Mouse (Mus musculus) megakaryocyte, adult 5-6 weeks (primary cell): ENCODE data around the gene 1110008P14Rik. TPM values are rescaled to one million over a fixed set of nuclear protein-coding genes. Genes with fewer than 3 reads are reported as not detected.

Experiments used
- ATAC-seq: 2 replicates; pipeline ENCODE4 v1.8.0; 2016; ENCODE audit warnings: mild to moderate bottlenecking, inconsistent platforms; ENCODE audit not compliant: poor library complexity, severe bottlenecking
- total RNA-seq, 2 experiments: library from RNA; stranded (forward) in 1 of 2; stranded (reverse) in 1 of 2; fragments of 153-499, 151-499 nt in 1 of 2; fragments of 221-1000, 200-1000 nt in 1 of 2; gene quantifications; 2 replicates each; pipeline versions ENCODE4 v1.2.3 to v1.2.4; 2015 to 2017

Gene 1110008P14Rik
- total RNA-seq, 2 experiments from 2014 or later, result 30.4 to 32.3 TPM

GRCm38 (mm10) chr2:32344056-32344455, 37.7 kb downstream of the 1110008P14Rik start:
- no peak for ATAC-seq

DNA sequence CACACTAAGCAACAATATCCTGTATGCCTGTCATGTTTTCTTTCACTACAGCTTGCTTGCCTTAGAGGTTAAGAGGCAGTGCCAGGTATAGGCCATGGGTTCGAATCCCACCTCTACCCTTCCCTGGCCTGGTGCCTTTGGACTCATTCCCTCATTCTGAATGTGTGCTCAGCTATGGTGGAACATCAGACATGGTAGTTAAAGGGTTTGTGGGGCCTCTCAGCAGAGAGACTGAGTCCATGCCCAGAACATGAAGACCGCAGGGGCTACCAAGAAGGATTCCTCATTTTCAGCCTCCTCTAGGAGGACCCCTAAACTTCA, 38.4 kb downstream of the 1110008P14Rik start:
- no peak for ATAC-seq

- no peak for ATAC-seq
Measured at GRCm38 (mm10) chr2:32342539-32343350, 39.0 kb downstream of the 1110008P14Rik start.

DNA sequence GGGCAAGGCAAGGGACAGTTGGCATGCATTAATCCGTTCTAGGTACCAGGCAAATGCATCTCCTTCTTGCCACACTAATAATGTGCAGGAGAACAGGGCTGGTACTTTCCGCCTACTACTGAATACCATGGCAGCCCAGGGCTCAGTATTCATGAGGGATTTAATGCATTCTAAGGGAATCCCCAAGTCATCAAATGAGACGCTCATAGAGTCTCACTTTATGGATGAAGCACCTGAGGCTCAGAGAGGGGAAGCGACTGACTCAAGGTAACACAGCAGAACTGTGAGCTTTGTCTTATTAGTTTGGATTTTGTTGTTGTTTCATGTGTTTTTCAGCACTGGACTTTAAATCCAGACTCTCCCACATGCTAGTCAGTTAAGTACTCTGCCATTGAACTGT, 39.7 kb downstream of the 1110008P14Rik start:
- no peak for ATAC-seq

- no peak for ATAC-seq
Measured at GRCm38 (mm10) chr2:32341634-32341939, 40.2 kb downstream of the 1110008P14Rik start.

DNA sequence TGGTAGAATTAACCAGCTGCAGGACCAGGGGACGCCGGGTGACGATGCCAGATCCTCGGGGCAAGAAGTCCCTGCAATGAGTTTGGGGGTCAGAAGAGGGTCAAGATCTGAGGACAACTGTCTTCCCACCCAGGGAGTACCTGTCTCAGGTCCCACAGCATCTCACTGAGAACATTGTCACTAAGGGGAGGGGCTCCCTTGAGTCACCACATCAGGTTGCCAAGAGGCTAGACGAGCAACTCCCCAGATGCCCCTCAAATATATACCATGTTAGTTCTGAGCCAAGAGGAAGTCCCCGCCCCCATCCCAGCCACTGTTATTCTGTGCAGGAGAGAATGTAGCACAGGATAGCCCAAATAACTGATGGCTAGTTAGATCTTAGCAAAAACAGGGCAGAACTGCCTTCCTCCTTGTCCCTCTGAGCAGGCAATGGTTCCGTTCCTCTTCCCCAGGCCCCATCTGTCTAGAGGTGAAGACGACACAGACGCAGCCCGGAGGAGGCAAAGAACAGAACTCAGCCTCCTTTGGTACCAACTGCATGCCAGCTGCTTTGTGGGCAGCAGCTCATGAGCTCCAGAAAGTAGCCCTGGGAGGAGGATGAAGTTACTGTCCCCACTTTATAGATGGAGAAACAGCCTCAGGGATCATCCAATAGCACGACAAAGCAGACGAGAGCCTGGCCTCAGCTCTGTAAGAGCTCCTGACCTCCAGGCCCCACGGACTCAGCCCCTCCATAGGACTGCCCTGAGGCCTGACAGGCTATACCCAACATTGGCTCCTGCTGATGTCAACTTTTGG, 40.7 kb downstream of the 1110008P14Rik start:
- no peak for ATAC-seq

DNA sequence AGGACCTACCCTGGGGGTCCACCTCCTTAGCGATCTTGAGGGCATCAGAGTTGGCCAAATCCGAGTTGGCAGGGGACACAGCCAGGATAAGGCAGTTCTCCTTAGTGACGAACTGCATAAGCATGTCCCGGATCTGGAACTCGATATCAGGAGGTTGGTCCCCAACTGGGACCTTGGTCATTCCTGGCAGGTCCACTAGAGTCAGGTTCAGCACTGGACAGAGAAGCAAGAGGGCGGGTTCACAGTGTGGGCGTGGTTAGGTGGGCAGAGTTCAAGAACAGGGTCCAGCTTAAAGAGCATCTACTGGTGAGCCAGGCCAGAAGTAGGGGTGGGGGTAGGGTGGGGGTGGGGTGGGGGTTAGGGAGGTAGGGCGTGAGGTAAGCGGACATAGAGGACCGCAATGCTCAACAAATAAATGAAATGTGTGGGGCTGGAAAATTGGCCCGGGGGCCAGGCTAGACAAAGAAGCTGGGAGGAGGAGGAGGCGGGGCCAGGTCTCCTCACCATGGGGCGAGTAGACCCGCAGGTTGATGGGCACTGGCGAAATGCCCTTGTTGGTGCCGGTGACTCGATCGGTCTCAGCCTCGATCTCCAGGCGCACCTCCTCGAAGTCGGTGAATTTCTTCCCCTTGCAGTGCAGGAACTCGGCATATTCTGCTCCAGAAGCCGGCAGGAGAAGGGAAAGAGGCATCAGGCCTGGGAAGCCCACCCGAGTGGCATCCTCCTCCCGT, 41.7 kb downstream of the 1110008P14Rik start:
- no peak for ATAC-seq

DNA sequence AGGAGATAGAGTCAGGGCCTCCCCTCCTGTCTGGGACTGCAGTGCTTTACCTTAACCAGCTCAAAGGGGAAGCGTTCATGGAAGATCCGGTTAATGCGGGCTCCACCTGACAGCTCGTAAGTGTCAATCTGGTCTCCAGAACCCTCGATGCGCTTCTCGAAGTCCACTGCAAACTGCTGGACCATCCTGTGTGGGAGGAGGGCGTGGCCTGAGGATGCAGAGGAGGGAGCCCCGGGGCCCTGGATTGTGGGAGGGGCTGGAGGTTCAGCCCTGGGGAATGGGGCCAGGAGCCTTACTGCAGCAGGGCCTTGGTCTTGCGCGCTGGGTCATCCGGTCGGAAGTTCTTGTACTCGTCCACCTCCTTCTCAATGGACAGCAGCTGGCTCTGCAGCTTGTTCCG, 45.9 kb downstream of the 1110008P14Rik start:
- ATAC-seq, result no peak

DNA sequence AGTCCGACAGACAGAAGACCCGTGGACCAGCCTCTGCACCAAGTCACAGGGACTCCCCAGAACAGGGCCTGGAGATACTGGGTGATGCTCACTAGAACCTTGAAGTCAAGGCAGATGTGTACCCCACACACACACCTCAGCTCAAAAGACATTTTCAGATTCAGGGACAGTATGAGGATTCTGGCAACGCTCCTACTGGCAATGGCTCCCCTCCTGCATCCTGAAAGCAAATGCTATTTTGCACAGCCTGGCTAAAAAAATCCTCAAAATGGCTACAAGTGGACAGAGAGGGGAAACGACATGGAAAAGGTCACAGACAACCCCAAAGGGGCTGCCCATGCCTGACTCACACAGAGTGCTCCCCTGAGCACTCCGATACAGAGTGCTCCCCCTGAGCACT, 49.6 kb downstream of the 1110008P14Rik start:
- no peak for ATAC-seq

DNA sequence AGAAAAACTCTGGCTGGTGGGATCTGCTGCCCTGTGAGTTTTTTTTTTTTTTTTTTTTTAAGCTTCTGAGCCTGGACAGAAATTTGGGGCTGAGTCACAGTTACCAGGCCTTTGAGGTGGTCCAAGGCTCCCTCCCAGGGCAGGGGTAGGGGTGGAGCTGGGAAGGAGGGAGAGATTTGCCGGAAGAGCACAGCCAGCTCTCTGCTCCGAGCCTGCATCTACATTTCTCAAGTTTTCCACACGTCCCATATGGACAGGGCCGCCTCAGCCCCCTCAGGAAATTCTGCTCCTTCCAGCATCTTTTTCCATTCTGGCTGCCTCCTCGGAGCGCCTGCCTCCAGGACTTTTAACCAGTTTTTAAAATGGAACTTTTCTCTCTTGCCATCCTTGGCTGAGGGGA, 52.2 kb downstream of the 1110008P14Rik start:
- no peak for ATAC-seq

DNA sequence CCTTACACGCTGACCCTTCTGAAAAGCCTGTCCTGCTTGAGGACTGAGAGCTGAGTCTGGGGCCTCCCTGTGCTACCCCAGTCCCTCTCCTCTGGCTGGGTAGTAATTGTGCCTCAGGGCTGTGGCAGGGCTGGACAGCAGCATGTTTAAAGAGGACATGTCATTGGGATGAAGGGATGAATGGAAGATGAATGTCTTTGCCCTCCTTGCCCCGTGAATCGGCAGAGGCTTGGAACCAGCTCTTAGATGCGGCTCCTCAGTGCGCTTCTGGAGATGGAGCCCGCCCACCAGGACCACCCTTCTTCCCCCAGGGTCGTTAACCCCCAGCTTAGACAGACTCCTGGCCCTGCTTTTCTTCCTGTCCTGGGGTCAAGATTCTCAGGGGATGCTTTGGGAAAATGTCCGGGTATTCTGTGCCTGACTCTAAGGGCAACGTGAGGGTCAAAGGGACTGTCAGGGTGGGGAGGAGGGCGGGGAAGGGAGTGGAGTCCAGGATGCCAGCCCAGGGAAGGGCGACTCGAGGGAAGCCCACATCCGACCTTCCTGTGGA, 52.8 kb downstream of the 1110008P14Rik start:
- no peak for ATAC-seq

DNA sequence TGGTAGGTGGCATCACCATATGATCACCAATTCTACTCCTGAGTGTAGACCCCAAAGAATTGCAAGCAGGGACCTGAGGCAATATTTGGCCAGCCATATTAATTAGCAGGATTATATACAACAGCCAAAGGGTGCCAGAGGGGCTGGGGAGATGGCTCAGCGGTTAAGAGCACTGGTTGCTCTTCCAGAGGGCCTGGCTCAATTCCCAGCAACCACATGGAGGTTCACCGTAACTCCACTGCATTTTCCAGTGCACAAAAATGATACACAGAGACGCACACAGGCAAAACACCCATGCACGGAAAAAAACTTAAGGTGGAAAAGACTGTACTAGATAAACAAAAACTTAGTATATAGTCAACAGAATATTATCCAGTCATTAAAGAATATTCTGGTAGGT, 54.5 kb downstream of the 1110008P14Rik start:
- ATAC-seq, result no peak

Other genes with a start within 250 kb of the 1110008P14Rik start
- 26.9 and 27.2 TPM in 2 replicates for gene Prrc2b, start 230.9 kb downstream of the 1110008P14Rik start, total RNA-seq (2015)
- 11.5 and 13.9 TPM in 2 replicates for gene Prrc2b, start 230.9 kb downstream of the 1110008P14Rik start, total RNA-seq (2017)
- gene Pomt1, start 145.3 kb downstream of the 1110008P14Rik start, total RNA-seq (2015), result 7.7 and 8.4 TPM in 2 replicates
- gene Pomt1, start 145.3 kb downstream of the 1110008P14Rik start, total RNA-seq (2017), result 15.2 and 17.3 TPM in 2 replicates
- 18.7 and 29.3 TPM in 2 replicates for gene Uck1, start 121.8 kb downstream of the 1110008P14Rik start, total RNA-seq (2015)
- gene Uck1, start 121.8 kb downstream of the 1110008P14Rik start, total RNA-seq (2017), result 19.3 and 19.6 TPM in 2 replicates
- gene Golga2, start 94.6 kb downstream of the 1110008P14Rik start, total RNA-seq (2015), result 9.7 and 20.1 TPM in 2 replicates
- 51.1 and 55.3 TPM in 2 replicates for gene Golga2, start 94.6 kb downstream of the 1110008P14Rik start, total RNA-seq (2017)
- gene Swi5, start 93.9 kb downstream of the 1110008P14Rik start, total RNA-seq (2015), result 114 and 143 TPM in 2 replicates
- gene Swi5, start 93.9 kb downstream of the 1110008P14Rik start, total RNA-seq (2017), result 208 and 230 TPM in 2 replicates
- 56.3 and 67.0 TPM in 2 replicates for gene Ciz1, start 29.6 kb downstream of the 1110008P14Rik start, total RNA-seq (2015)
- gene Ciz1, start 29.6 kb downstream of the 1110008P14Rik start, total RNA-seq (2017), result 66.2 and 81.0 TPM in 2 replicates
- 0.47 TPM in 1 of 2 replicates, not detected in the other for gene Dnm1, start 28.6 kb downstream of the 1110008P14Rik start, total RNA-seq (2015)
- gene Dnm1, start 28.6 kb downstream of the 1110008P14Rik start, total RNA-seq (2017), result not detected in 2 replicates
- gene Lcn2, start 6.3 kb upstream of the 1110008P14Rik start, total RNA-seq (2015), result 3,591 and 4,679 TPM in 2 replicates
- 682 and 1,100 TPM in 2 replicates for gene Lcn2, start 6.3 kb upstream of the 1110008P14Rik start, total RNA-seq (2017)
- 5.0 and 6.7 TPM in 2 replicates for gene Ptges2, start 14.0 kb upstream of the 1110008P14Rik start, total RNA-seq (2015)
- gene Ptges2, start 14.0 kb upstream of the 1110008P14Rik start, total RNA-seq (2017), result 7.2 and 8.8 TPM in 2 replicates
- gene Naif1, start 68.5 kb upstream of the 1110008P14Rik start, total RNA-seq (2015), result 2.9 and 3.5 TPM in 2 replicates
- 3.2 and 3.9 TPM in 2 replicates for gene Naif1, start 68.5 kb upstream of the 1110008P14Rik start, total RNA-seq (2017)
- 4.6 and 6.9 TPM in 2 replicates for gene Slc25a25, start 69.5 kb upstream of the 1110008P14Rik start, total RNA-seq (2015)
- gene Slc25a25, start 69.5 kb upstream of the 1110008P14Rik start, total RNA-seq (2017), result 8.4 and 10.7 TPM in 2 replicates
- 6.5 and 6.6 TPM in 2 replicates for gene Fam102a, start 153.4 kb upstream of the 1110008P14Rik start, total RNA-seq (2015)
- 4.6 and 4.8 TPM in 2 replicates for gene Fam102a, start 153.4 kb upstream of the 1110008P14Rik start, total RNA-seq (2017)
- 82.8 and 91.7 TPM in 2 replicates for gene Dpm2, start 188.9 kb upstream of the 1110008P14Rik start, total RNA-seq (2015)
- gene Dpm2, start 188.9 kb upstream of the 1110008P14Rik start, total RNA-seq (2017), result 32.0 and 35.3 TPM in 2 replicates
- 0.31 TPM in 1 of 2 replicates, not detected in the other for gene Pip5kl1, start 192.9 kb upstream of the 1110008P14Rik start, total RNA-seq (2015)
- not detected in 2 replicates for gene Pip5kl1, start 192.9 kb upstream of the 1110008P14Rik start, total RNA-seq (2017)
- not detected in 2 replicates for gene 9430097D07Rik, start 193.7 kb upstream of the 1110008P14Rik start, total RNA-seq (2015)
- not detected in 2 replicates for gene 9430097D07Rik, start 193.7 kb upstream of the 1110008P14Rik start, total RNA-seq (2017)
- 5.8 and 9.2 TPM in 2 replicates for gene St6galnac4, start 205.2 kb upstream of the 1110008P14Rik start, total RNA-seq (2015)
- 8.6 and 12.1 TPM in 2 replicates for gene St6galnac4, start 205.2 kb upstream of the 1110008P14Rik start, total RNA-seq (2017)
- 8.2 and 8.6 TPM in 2 replicates for gene St6galnac6, start 217.8 kb upstream of the 1110008P14Rik start, total RNA-seq (2015)
- gene St6galnac6, start 217.8 kb upstream of the 1110008P14Rik start, total RNA-seq (2017), result 13.1 and 13.3 TPM in 2 replicates
- not detected in 2 replicates for gene Ak1, start 239.8 kb upstream of the 1110008P14Rik start, total RNA-seq (2015)
- gene Ak1, start 239.8 kb upstream of the 1110008P14Rik start, total RNA-seq (2017), result not detected in 2 replicates